Mouse (Mus musculus) frontal cortex, postnatal 25 days (tissue): ENCODE data around the gene Prpf19.

ENCODE experiments used
- DNase-seq, 2 experiments: peaks; one replicate each; pipeline ENCODE4 v3.0.0; 2022; ENCODE audit warnings: low spot score in 2 of 2

Prpf19 gene

GRCm38 (mm10) chr19:10938771-10939170, 43.7 kb downstream of the Prpf19 start:
- DNase-seq = no peak

GRCm38 (mm10) chr19:10940097-10940800, 45.2 kb downstream of the Prpf19 start:
- peak; percentile 49 to 59 for DNase-seq

GRCm38 (mm10) chr19:10940801-10941457, 45.9 kb downstream of the Prpf19 start:
- DNase-seq = no peak

GRCm38 (mm10) chr19:10943955-10944354, 48.9 kb downstream of the Prpf19 start:
- DNase-seq = no peak

- DNase-seq = no peak
Measured at GRCm38 (mm10) chr19:10946506-10946905, 51.5 kb downstream of the Prpf19 start.

- DNase-seq = no peak
Measured at GRCm38 (mm10) chr19:10947219-10947618, 52.2 kb downstream of the Prpf19 start.

- no peak for DNase-seq
Measured at GRCm38 (mm10) chr19:10948416-10948815, 53.4 kb downstream of the Prpf19 start.

GRCm38 (mm10) chr19:10949112-10949511, 54.1 kb downstream of the Prpf19 start, which contains the start of gene Ccdc86:
Gene Ccdc86, minus strand, starts transcription at chr19:10949266.
- DNase-seq = peak; percentile 85 to 93

- no peak for DNase-seq
Measured at GRCm38 (mm10) chr19:10949558-10949957, 54.5 kb downstream of the Prpf19 start.

- peak in 1 of 2 experiments; percentile 14 for DNase-seq
Measured at GRCm38 (mm10) chr19:10952021-10952939, 57.2 kb downstream of the Prpf19 start.
